Comparison of ENCODE assay signal across 27 mouse cellular contexts in the genomic region with DNA sequence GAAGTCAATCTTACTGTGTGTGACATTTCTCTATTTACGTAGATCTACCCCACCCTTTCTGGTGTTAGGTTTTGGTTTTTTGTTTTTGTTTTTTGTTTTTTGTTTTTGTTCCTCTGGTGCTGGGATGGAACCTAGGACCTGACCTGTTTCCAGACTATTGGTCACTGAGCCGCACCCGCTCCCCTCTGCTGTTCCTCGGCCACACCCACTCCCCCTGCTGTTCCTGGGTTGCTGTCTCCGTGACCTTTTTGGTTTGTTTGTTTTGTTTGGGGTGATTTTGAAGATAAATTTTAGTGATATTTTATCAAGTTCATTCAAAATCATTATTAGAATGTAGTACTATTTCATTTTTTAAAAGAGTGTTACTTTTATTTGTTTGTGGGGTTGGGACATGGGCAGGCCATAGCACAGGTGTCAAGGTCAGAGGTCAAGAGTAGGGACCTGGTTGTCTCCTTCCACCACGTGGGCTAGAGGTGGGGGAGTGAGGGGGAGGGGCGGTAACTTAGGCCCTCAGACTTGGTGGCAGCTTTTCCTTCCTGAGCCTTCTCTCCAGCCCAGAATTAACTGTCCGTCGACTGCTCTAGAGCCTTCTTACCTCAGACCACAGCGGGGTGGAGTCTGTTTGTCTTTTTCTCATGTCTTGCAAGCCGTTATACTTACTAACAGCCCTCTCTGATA.
"Had no signal": no experiment of that assay in that cellular context is flagged by ENCODE, and none has a peak within 500 bp of the region (broad histone marks: within the 10 kb centered on the region; RNA-seq: fewer than 3 reads in every experiment).

No protein-coding gene starts in this region.

- H3K4me2 ChIP-seq: heart, embryonic 12.5 days; hindbrain, embryonic 12.5 days; hindbrain, embryonic 14.5 days; intestine, embryonic 15.5 days; limb, embryonic 13.5 days; limb, embryonic 15.5 days; liver, embryonic 12.5 days had no signal

- H3K4me1 ChIP-seq: heart, embryonic 10.5 days; heart, embryonic 12.5 days; hindbrain, embryonic 10.5 days; hindbrain, embryonic 12.5 days; intestine, embryonic 15.5 days; limb, embryonic 13.5 days; limb, embryonic 15.5 days; liver, embryonic 12.5 days had no signal

- DNase-seq: gastrocnemius, adult 2 months; gastrocnemius, postnatal 10 days; gastrocnemius, postnatal 25 days; heart, adult 18-20 months; heart, postnatal 10 days; heart, postnatal 4 days; kidney, adult 18-20 months; kidney, adult 8-10 months; kidney, postnatal 10 days; kidney, postnatal 25 days; kidney, postnatal 4 days; layer of hippocampus, adult 9-11 months; layer of hippocampus, postnatal 36 days; left cerebral cortex, postnatal 4 days had no signal

- H3K27ac ChIP-seq: gastrocnemius, adult 2 months; heart, embryonic 10.5 days; hindbrain, embryonic 10.5 days; hindbrain, embryonic 12.5 days; hindbrain, embryonic 14.5 days; intestine, embryonic 15.5 days; layer of hippocampus, adult 2 months; limb, embryonic 13.5 days; limb, embryonic 15.5 days; liver, embryonic 12.5 days; liver, embryonic 14.5 days had no signal

- H3K27me3 ChIP-seq: heart, embryonic 12.5 days; hindbrain, embryonic 12.5 days; intestine, embryonic 15.5 days; limb, embryonic 13.5 days; limb, embryonic 15.5 days; liver, embryonic 12.5 days had no signal

- ATAC-seq: inflammation-experienced regulatory T-cells, adult 6 months; intestine, embryonic 15.5 days; intestine, postnatal 0 days; liver, embryonic 12.5 days had no signal

- H3K9me3 ChIP-seq: intestine, embryonic 15.5 days; limb, embryonic 15.5 days had no signal

- H3K4me3 ChIP-seq: gastrocnemius, adult 2 months; heart, embryonic 10.5 days; heart, embryonic 12.5 days; hindbrain, embryonic 10.5 days; hindbrain, embryonic 12.5 days; intestine, embryonic 15.5 days; layer of hippocampus, adult 2 months; limb, embryonic 13.5 days; limb, embryonic 15.5 days; liver, embryonic 12.5 days had no signal

- H3K36me3 ChIP-seq: hindbrain, embryonic 10.5 days; hindbrain, embryonic 12.5 days; intestine, embryonic 15.5 days; limb, embryonic 13.5 days; limb, embryonic 15.5 days; liver, embryonic 12.5 days had no signal

- H3K9ac ChIP-seq: heart, embryonic 12.5 days; hindbrain, embryonic 12.5 days; hindbrain, embryonic 14.5 days; intestine, embryonic 15.5 days; limb, embryonic 13.5 days; limb, embryonic 15.5 days; liver, embryonic 12.5 days; liver, embryonic 14.5 days had no signal
